Mouse (Mus musculus) midbrain, embryonic 16.5 days (tissue): ENCODE measurements around the gene Il12rb1. TPM values are rescaled to one million over a fixed set of nuclear protein-coding genes. Genes with fewer than 3 reads are reported as not detected.
"Not testable (repeated sequence)": the region's sequence is repeated elsewhere in the genome, so short reads cannot be mapped to it uniquely, and the experiment has no call there.

ENCODE experiments used
- ATAC-seq: fragments of 200-750 bp; cut with Nextera tagmentation; 2 replicates; pipeline ENCODE4 v1.8.0; 2017; ENCODE audit warnings: moderate TSS enrichment
- H3K27ac ChIP-seq: fragments of 300-500 bp; sonication (generic); 2 replicates; pipeline ENCODE4 v1.5.1; 2014; ENCODE audit warnings: mild to moderate bottlenecking, low read length, mixed read lengths
- H3K27me3 ChIP-seq: fragments of 300-500 bp; sonication (generic); 2 replicates; pipeline ENCODE4 v1.6.1; 2014; ENCODE audit warnings: low read depth, low read length, mixed read lengths; ENCODE audit not compliant: control insufficient read depth, insufficient read depth
- H3K36me3 ChIP-seq: fragments of 300-500 bp; sonication (generic); 2 replicates; pipeline ENCODE4 v1.6.1; 2014; ENCODE audit warnings: mild to moderate bottlenecking, low read length, moderate library complexity, mixed read lengths; ENCODE audit not compliant: control insufficient read depth, insufficient read depth
- H3K4me1 ChIP-seq: fragments of 300-500 bp; sonication (generic); 2 replicates; pipeline ENCODE4 v1.6.1; 2014; ENCODE audit warnings: mild to moderate bottlenecking, low read length, mixed read lengths; ENCODE audit not compliant: control insufficient read depth, insufficient read depth
- H3K4me2 ChIP-seq: fragments of 300-500 bp; sonication (generic); 2 replicates; pipeline ENCODE4 v1.6.1; 2014; ENCODE audit warnings: mild to moderate bottlenecking, low read length, mixed read lengths
- H3K4me3 ChIP-seq: fragments of 300-500 bp; sonication (generic); 2 replicates; pipeline ENCODE4 v1.5.1; 2014; ENCODE audit warnings: low read depth, mild to moderate bottlenecking, low read length, moderate library complexity, mixed read lengths
- H3K9ac ChIP-seq: fragments of 300-500 bp; sonication (generic); 2 replicates; pipeline ENCODE4 v1.6.1; 2014; ENCODE audit warnings: low read depth, low read length, mixed read lengths
- H3K9me3 ChIP-seq: fragments of 300-500 bp; sonication (generic); replicated peaks from 2 replicates; pipeline ENCODE4 v1.6.1; 2014; ENCODE audit warnings: mild to moderate bottlenecking, low read length, mixed read lengths; ENCODE audit not compliant: control insufficient read depth, poor library complexity, severe bottlenecking
- WGBS: fragments of 180-500 bp; shearing (Covaris S2); extraction: QIAGEN DNeasy Blood & Tissue Kit; methylation state at CpG from one replicate; pipeline ENCODE4 v1.1.7; 2014; 5-methylcytosine and 5-hydroxymethylcytosine counted together
- polyA plus RNA-seq: library from polyadenylated mRNA; unstranded; fragments of >200 nt; fragmentation: Nextera tagmentation; extraction: Ambion mirVana; gene quantifications from 2 replicates; pipeline ENCODE4 v1.2.1, GENCODE M21; 2015

Il12rb1 gene
- polyA plus RNA-seq, 1 experiment from 2014 or later = 0.08 TPM

GRCm38 (mm10) chr8:70810962-70811680, 2.9 kb downstream of the Il12rb1 start:
- Histone ChIP-seq H3K9ac (no peak overlapping the region), H3K4me2 (no peak overlapping the region), H3K27me3 (peaks cover 8% of the 10 kb centered on the region), H3K4me3 (no peak overlapping the region), H3K27ac (no peak overlapping the region), H3K4me1 (no peaks in the 10 kb centered on the region), H3K9me3 (no peaks in the 10 kb centered on the region), H3K36me3 (no peaks in the 10 kb centered on the region)
- WGBS = 77% methylated on average over 20 of the region's 20 CpGs
- ATAC-seq = no peak

GRCm38 (mm10) chr8:70812055-70812454, 3.8 kb downstream of the Il12rb1 start:
- H3K4me3 ChIP-seq = no peak overlapping the region
- H3K9me3 ChIP-seq = no peaks in the 10 kb centered on the region
- no peak overlapping the region for H3K27ac ChIP-seq
- no peaks in the 10 kb centered on the region for H3K4me1 ChIP-seq
- no peak overlapping the region for H3K9ac ChIP-seq
- no peaks in the 10 kb centered on the region for H3K36me3 ChIP-seq
- ATAC-seq = no peak
- H3K27me3 ChIP-seq = peaks cover 6% of the 10 kb centered on the region
- H3K4me2 ChIP-seq = no peak overlapping the region
- 40% methylated on average over 4 of the region's 4 CpGs for WGBS

GRCm38 (mm10) chr8:70812885-70813284, 4.6 kb downstream of the Il12rb1 start:
- no peak overlapping the region for H3K4me3 ChIP-seq
- H3K4me2 ChIP-seq = no peak overlapping the region
- WGBS = 66% methylated on average over 4 of the region's 4 CpGs
- no peak for ATAC-seq
- H3K27me3 ChIP-seq = peaks cover 8% of the 10 kb centered on the region
- no peaks in the 10 kb centered on the region for H3K9me3 ChIP-seq
- no peak overlapping the region for H3K27ac ChIP-seq
- no peaks in the 10 kb centered on the region for H3K4me1 ChIP-seq
- no peak overlapping the region for H3K9ac ChIP-seq
- no peaks in the 10 kb centered on the region for H3K36me3 ChIP-seq

GRCm38 (mm10) chr8:70816679-70817078, 8.4 kb downstream of the Il12rb1 start:
- WGBS = 9% methylated on average over 30 of the region's 30 CpGs
- Histone ChIP-seq H3K27ac (no peak overlapping the region), H3K4me3 (peak overlapping the region; percentile 7), H3K9ac (no peak overlapping the region), H3K36me3 (no peaks in the 10 kb centered on the region), H3K9me3 (no peaks in the 10 kb centered on the region; the same call in 1 of the 2 replicates), H3K27me3 (peaks cover 27% of the 10 kb centered on the region), H3K4me1 (no peaks in the 10 kb centered on the region), H3K4me2 (peak overlapping the region; percentile 42)
- peak; percentile 36; the same call in 1 of the 2 replicates for ATAC-seq

- no peak; the same call in 1 of the 2 replicates for ATAC-seq
- H3K27me3 ChIP-seq = peaks cover 27% of the 10 kb centered on the region
- no peak overlapping the region for H3K27ac ChIP-seq
- no peak overlapping the region for H3K9ac ChIP-seq
- no peaks in the 10 kb centered on the region for H3K4me1 ChIP-seq
- H3K4me3 ChIP-seq = no peak overlapping the region
- 4% methylated on average over 30 of the region's 31 CpGs for WGBS
- H3K4me2 ChIP-seq = no peak overlapping the region
- no peaks in the 10 kb centered on the region for H3K36me3 ChIP-seq
- no peaks in the 10 kb centered on the region; the same call in 1 of the 2 replicates for H3K9me3 ChIP-seq
Observed at GRCm38 (mm10) chr8:70820101-70820935, 12.1 kb downstream of the Il12rb1 start.

GRCm38 (mm10) chr8:70821399-70821962, 13.2 kb downstream of the Il12rb1 start:
- H3K9me3 ChIP-seq = no peaks in the 10 kb centered on the region; the same call in 1 of the 2 replicates
- peaks cover 22% of the 10 kb centered on the region for H3K27me3 ChIP-seq
- WGBS = 17% methylated on average over 30 of the region's 30 CpGs
- no peak for ATAC-seq
- no peaks in the 10 kb centered on the region for H3K36me3 ChIP-seq
- no peak overlapping the region for H3K9ac ChIP-seq
- no peaks in the 10 kb centered on the region for H3K4me1 ChIP-seq
- H3K4me2 ChIP-seq = no peak overlapping the region
- no peak overlapping the region for H3K4me3 ChIP-seq
- H3K27ac ChIP-seq = no peak overlapping the region

- Histone ChIP-seq H3K9me3 (no peaks in the 10 kb centered on the region; the same call in 1 of the 2 replicates), H3K4me2 (no peak overlapping the region), H3K9ac (no peak overlapping the region), H3K27ac (no peak overlapping the region), H3K4me3 (no peak overlapping the region), H3K4me1 (no peaks in the 10 kb centered on the region), H3K27me3 (peaks cover 22% of the 10 kb centered on the region), H3K36me3 (no peaks in the 10 kb centered on the region)
- no peak for ATAC-seq
- WGBS = 50% methylated on average over 11 of the region's 11 CpGs
Observed at GRCm38 (mm10) chr8:70821992-70822391, 13.7 kb downstream of the Il12rb1 start.

GRCm38 (mm10) chr8:70822594-70822993, 14.3 kb downstream of the Il12rb1 start:
- H3K4me1 ChIP-seq, H3K9me3 ChIP-seq, H3K4me3 ChIP-seq, H3K27ac ChIP-seq, H3K4me2 ChIP-seq, H3K36me3 ChIP-seq, H3K9ac ChIP-seq, ATAC-seq: not testable (repeated sequence)
- 86% methylated on average over 3 of the region's 3 CpGs for WGBS
- H3K27me3 ChIP-seq = peaks cover 19% of the 10 kb centered on the region
